Mouse (Mus musculus): Measurements from ENCODE around the gene Ccpg1. TPM values are rescaled to one million over a fixed set of nuclear protein-coding genes. Genes with fewer than 3 reads are reported as not detected.

Gene Ccpg1
- total and polyA plus RNA-seq, 2 experiments from 2014 or later = 19.3 to 39.9 TPM

DNA sequence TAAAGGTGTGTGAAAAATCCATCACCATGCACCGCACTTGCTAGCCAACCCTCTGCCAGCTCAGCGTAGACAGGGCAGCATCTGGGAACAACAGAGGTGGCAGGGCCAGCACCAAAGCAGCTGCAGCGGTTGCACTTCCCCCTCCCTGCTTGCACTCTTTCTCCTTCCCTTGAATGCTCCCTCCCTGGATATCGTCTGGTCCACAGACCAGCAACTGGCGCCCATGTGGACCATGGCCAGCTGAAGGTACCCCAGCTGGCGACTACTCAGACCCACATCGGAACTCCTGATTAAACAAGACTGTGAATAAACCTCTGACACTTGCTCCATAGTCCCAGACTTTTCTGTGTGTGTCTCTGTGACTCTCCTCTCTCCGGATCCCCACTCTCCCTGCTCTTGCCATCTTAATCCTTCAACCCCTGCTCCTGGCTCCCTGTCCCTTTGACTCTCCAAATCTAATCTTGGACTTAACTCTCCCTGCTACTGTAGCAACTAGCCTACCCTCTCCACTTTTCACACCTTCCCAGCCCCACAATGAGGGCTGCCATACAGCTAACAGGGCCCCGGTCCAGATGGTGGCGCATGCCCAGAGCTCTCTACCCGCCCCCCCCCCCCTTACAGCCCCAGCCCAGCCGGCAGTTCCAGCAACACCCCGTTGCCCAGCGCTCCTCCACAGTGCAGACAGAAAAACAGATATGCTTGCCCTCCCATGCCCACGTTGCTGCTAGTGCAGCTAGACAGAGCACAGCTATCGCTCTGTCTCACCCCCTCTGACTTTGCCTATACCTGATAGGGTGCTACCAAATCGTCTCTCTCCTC, 40.8 kb downstream of the Ccpg1 start:
- Histone ChIP-seq H3K9ac (replicated peaks; ENCODE audit: low read length, poor library complexity, severe bottlenecking) (no peak overlapping the region), H3K4me2 (ENCODE audit: low read depth, low read length, poor library complexity, severe bottlenecking) (peak overlapping the region; percentile 15; the same call in 1 of the 2 replicates), H3K4me3 (ENCODE audit: low read depth, low read length) (no peak overlapping the region), H3K36me3 (ENCODE audit: insufficient read depth, low read length) (peaks cover 16% of the 10 kb centered on the region; the same call in 1 of the 2 replicates), H3K4me1 (ENCODE audit: insufficient read depth, low read length) (no peaks in the 10 kb centered on the region), H3K9me3 (ENCODE audit: low read length) (no peaks in the 10 kb centered on the region), H3K27me3 (ENCODE audit: insufficient read depth, low read length) (no peaks in the 10 kb centered on the region), H3K27ac (ENCODE audit: low read depth, low read length) (no peak overlapping the region)
- no peak for TF ChIP-seq CTCF (IDR thresholded peaks at IDR 0.05)
- ATAC-seq (ENCODE audit: low FRiP score) (peak; percentile 52; the same call in 1 of the 2 replicates), DNase-seq (ENCODE audit: low spot score) (peak; percentile 42)
- WGBS = 23% methylated on average over 17 of the region's 17 CpGs

DNA sequence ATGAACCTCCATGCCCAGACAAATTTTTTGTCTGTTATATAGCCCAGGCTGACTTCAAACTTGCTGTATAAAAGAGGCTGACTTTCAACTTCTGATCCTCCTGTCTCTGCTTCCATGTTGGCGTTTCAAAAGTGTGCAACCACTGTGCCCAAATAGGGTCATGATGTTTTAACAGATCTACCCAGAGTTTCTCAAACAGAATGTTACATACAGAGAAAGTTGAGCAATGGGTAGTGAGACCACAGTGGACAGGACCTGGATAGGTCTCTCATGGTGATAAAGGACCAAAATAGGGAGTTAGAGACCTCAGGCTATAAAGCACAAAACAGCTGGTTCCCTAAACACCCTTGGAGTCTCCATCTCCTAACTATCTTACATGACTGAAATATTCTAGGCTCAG, 45.2 kb downstream of the Ccpg1 start:
- DNase-seq (ENCODE audit: low spot score) = no peak
- 90% methylated on average over 1 of the region's 1 CpGs for WGBS
- Histone ChIP-seq H3K4me3 (ENCODE audit: low read depth, low read length) (no peak overlapping the region), H3K9me3 (ENCODE audit: low read length) (no peaks in the 10 kb centered on the region), H3K4me2 (ENCODE audit: low read depth, low read length, poor library complexity, severe bottlenecking) (no peak overlapping the region), H3K4me1 (ENCODE audit: insufficient read depth, low read length) (no peaks in the 10 kb centered on the region), H3K36me3 (ENCODE audit: insufficient read depth, low read length) (peaks cover 28% of the 10 kb centered on the region), H3K27ac (ENCODE audit: low read depth, low read length) (no peak overlapping the region), H3K9ac (replicated peaks; ENCODE audit: low read length, poor library complexity, severe bottlenecking) (no peak overlapping the region), H3K27me3 (ENCODE audit: insufficient read depth, low read length) (no peaks in the 10 kb centered on the region)
- ATAC-seq (ENCODE audit: low FRiP score) = no peak
- TF ChIP-seq CTCF (IDR thresholded peaks at IDR 0.05) = no peak

GRCm38 (mm10) chr9:73031421-73031820, 46.2 kb downstream of the Ccpg1 start:
- peaks cover 31% of the 10 kb centered on the region for H3K36me3 ChIP-seq (ENCODE audit: insufficient read depth, low read length)

GRCm38 (mm10) chr9:73033406-73033805, 48.2 kb downstream of the Ccpg1 start:
- no peaks in the 10 kb centered on the region for H3K27me3 ChIP-seq (ENCODE audit: insufficient read depth, low read length)
- DNase-seq (ENCODE audit: low spot score) (no peak), ATAC-seq (ENCODE audit: low FRiP score) (no peak)
- no peaks in the 10 kb centered on the region for H3K4me1 ChIP-seq (ENCODE audit: insufficient read depth, low read length)
- no peak overlapping the region for H3K27ac ChIP-seq (ENCODE audit: low read depth, low read length)
- no peak overlapping the region for H3K4me2 ChIP-seq (ENCODE audit: low read depth, low read length, poor library complexity, severe bottlenecking)
- peaks cover 31% of the 10 kb centered on the region for H3K36me3 ChIP-seq (ENCODE audit: insufficient read depth, low read length)
- H3K4me3 ChIP-seq (ENCODE audit: low read depth, low read length) = no peak overlapping the region
- WGBS = 96% methylated on average over 1 of the region's 1 CpGs
- no peaks in the 10 kb centered on the region for H3K9me3 ChIP-seq (ENCODE audit: low read length)
- peak; percentile 28; the same call in 1 of the 2 replicates for TF ChIP-seq CTCF (IDR thresholded peaks at IDR 0.05)
- no peak overlapping the region for H3K9ac ChIP-seq (replicated peaks; ENCODE audit: low read length, poor library complexity, severe bottlenecking)

More at GRCm38 (mm10) chr9:73031421-73031820, 46.2 kb downstream of the Ccpg1 start:
- H3K4me1 ChIP-seq (ENCODE audit: insufficient read depth, low read length) = no peaks in the 10 kb centered on the region
- no peak overlapping the region for H3K4me2 ChIP-seq (ENCODE audit: low read depth, low read length, poor library complexity, severe bottlenecking)
- whole genome bisulfite sequencing = 78% methylated on average over 4 of the region's 4 CpGs
- no peak overlapping the region for H3K9ac ChIP-seq (replicated peaks; ENCODE audit: low read length, poor library complexity, severe bottlenecking)
- no peaks in the 10 kb centered on the region for H3K27me3 ChIP-seq (ENCODE audit: insufficient read depth, low read length)
- no peak for TF ChIP-seq CTCF (IDR thresholded peaks at IDR 0.05)
- no peak for ATAC-seq (ENCODE audit: low FRiP score)
- no peaks in the 10 kb centered on the region for H3K9me3 ChIP-seq (ENCODE audit: low read length)
- no peak for DNase-seq (ENCODE audit: low spot score)
- no peak overlapping the region for H3K27ac ChIP-seq (ENCODE audit: low read depth, low read length)
- H3K4me3 ChIP-seq (ENCODE audit: low read depth, low read length) = no peak overlapping the region

- H3K4me3 ChIP-seq (ENCODE audit: low read depth, low read length) = peak overlapping the region; percentile 71
- H3K4me1 ChIP-seq (ENCODE audit: insufficient read depth, low read length) = no peaks in the 10 kb centered on the region
- peak overlapping the region; percentile 67 for H3K4me2 ChIP-seq (ENCODE audit: low read depth, low read length, poor library complexity, severe bottlenecking)
- peak overlapping the region; percentile 84 for H3K9ac ChIP-seq (replicated peaks; ENCODE audit: low read length, poor library complexity, severe bottlenecking)
- ATAC-seq (ENCODE audit: low FRiP score) (peak; percentile 90), DNase-seq (ENCODE audit: low spot score) (peak; percentile 93)
- no peak for TF ChIP-seq CTCF (IDR thresholded peaks at IDR 0.05)
- peak overlapping the region; percentile 87 for H3K27ac ChIP-seq (ENCODE audit: low read depth, low read length)
- under 1% methylated on average over 49 of the region's 49 CpGs for WGBS
- H3K9me3 ChIP-seq (ENCODE audit: low read length) = no peaks in the 10 kb centered on the region
- no peaks in the 10 kb centered on the region for H3K27me3 ChIP-seq (ENCODE audit: insufficient read depth, low read length)
- H3K36me3 ChIP-seq (ENCODE audit: insufficient read depth, low read length) = peaks cover 4% of the 10 kb centered on the region; the same call in 1 of the 2 replicates
Observed at GRCm38 (mm10) chr9:73039222-73039945, 54.2 kb downstream of the Ccpg1 start.
